In the genomic region with DNA sequence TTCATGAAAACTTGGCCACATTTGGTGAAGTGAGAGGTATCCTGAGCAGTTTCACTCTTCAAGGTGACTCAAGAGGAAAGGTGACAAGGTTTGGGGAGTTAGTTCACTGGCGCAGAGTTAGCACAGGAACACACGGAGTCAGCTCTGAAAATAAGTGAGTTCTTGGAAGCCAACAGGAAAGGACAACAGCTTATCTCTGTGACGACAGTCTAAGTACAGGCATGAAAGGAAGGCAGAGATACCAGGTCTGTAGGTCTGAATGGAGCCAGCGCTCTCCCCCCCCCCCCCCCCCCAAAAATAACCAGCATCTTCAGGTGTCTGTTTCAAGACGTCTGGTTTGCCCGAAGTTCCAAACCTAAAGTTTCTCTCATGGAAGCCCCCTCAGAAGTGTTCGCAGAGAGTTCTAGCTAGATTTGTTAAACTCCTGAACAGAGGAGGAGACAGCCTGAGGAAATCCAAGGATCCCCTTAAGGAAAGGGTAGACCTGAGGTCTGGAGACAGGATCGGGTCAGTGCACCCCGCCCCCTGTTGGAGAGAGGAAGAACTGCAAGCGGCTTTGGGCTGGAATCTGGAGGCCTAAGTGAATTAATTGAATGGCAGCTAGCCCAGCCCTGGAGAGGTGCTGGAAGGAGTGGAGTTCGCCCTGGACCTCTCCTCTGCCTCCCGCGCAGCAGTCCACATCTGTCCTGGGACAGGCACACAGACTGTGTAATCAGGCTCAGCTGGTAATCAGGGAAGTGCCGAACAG, we compare ENCODE assay signal across 9 mouse cellular contexts. TPM values are rescaled to one million over a fixed set of nuclear protein-coding genes. Genes with fewer than 3 reads are reported as not detected.
DNase-seq lines count a peak whose midpoint lies in the region; ATAC-seq and TF ChIP-seq lines count a peak whose summit lies in the region.
"Had no signal": no experiment of that assay in that cellular context is flagged by ENCODE, and none has a peak within 500 bp of the region (broad histone marks: within the 10 kb centered on the region; RNA-seq: fewer than 3 reads in every experiment).

No protein-coding gene starts in this region.

- peak overlapping the region; percentile 48; the same call in 1 of the 2 replicates for H3K27ac ChIP-seq in embryonic facial prominence, embryonic 10.5 days (replicated peaks)
- H3K27ac ChIP-seq in heart, adult 2 months, result no peak overlapping the region
- no peak overlapping the region for H3K27ac ChIP-seq in kidney, adult 2 months (ENCODE audit: insufficient read depth, low read depth, low read length)
- no peak overlapping the region for H3K27ac ChIP-seq in limb, embryonic 14.5 days (replicated peaks; ENCODE audit: low read depth, low read length)
- H3K27ac ChIP-seq in midbrain, postnatal 0 days (ENCODE audit: low read depth, low read length), result no peak overlapping the region

- no peaks in the 10 kb centered on the region for H3K36me3 ChIP-seq in embryonic facial prominence, embryonic 10.5 days (replicated peaks)
- H3K36me3 ChIP-seq in heart, adult 2 months (ENCODE audit: control insufficient read depth, insufficient read depth, low read length), result no peaks in the 10 kb centered on the region
- H3K36me3 ChIP-seq in kidney, adult 2 months (ENCODE audit: control insufficient read depth, insufficient read depth, low read length), result no peaks in the 10 kb centered on the region
- H3K36me3 ChIP-seq in limb, embryonic 14.5 days (ENCODE audit: control insufficient read depth, insufficient read depth, low read length), result no peaks in the 10 kb centered on the region
- no peaks in the 10 kb centered on the region for H3K36me3 ChIP-seq in midbrain, postnatal 0 days (ENCODE audit: insufficient read depth, low read length)

- H3K4me3 ChIP-seq in embryonic facial prominence, embryonic 10.5 days, result 0 out of 2 replicates have a peak overlapping the region, but pooled peaks have one; percentile 23
- no peak overlapping the region for H3K4me3 ChIP-seq in heart, adult 2 months
- no peak overlapping the region for H3K4me3 ChIP-seq in kidney, adult 2 months (ENCODE audit: insufficient read depth, low read depth, low read length)
- no peak overlapping the region for H3K4me3 ChIP-seq in limb, embryonic 14.5 days (replicated peaks; ENCODE audit: low read length)
- no peak overlapping the region for H3K4me3 ChIP-seq in midbrain, postnatal 0 days (ENCODE audit: low read depth, low read length)
- H3K4me3 ChIP-seq: erythroblast, embryonic 14.5 days had no signal

- H3K4me2 ChIP-seq in limb, embryonic 14.5 days (replicated peaks; ENCODE audit: low read depth, low read length, severe bottlenecking), result no peak overlapping the region
- no peak overlapping the region for H3K4me2 ChIP-seq in midbrain, postnatal 0 days (ENCODE audit: low read depth, low read length, poor library complexity, severe bottlenecking)

- DNase-seq in B cell, adult 2 months, result peak; percentile 26 to 28
- peak; percentile 80 for DNase-seq in adrenal gland, postnatal 10 days
- peak; percentile 81 for DNase-seq in embryonic facial prominence, embryonic 10.5 days (ENCODE audit: low spot score)
- peak; percentile 65 to 71 for DNase-seq in heart, adult 2 months
- DNase-seq in kidney, adult 2 months, result peak; percentile 81
- peak; percentile 77 for DNase-seq in limb, embryonic 14.5 days (ENCODE audit: low spot score)
- DNase-seq in midbrain, postnatal 0 days (ENCODE audit: low spot score), result peak; percentile 78
- peak; percentile 79 for DNase-seq in testis, postnatal 14 days (ENCODE audit: low spot score)

- H3K9ac ChIP-seq in heart, adult 2 months (ENCODE audit: low read depth, low read length), result no peak overlapping the region
- H3K9ac ChIP-seq in limb, embryonic 14.5 days (ENCODE audit: low read depth, low read length, severe bottlenecking), result no peak overlapping the region
- H3K9ac ChIP-seq in midbrain, postnatal 0 days (replicated peaks; ENCODE audit: low read length, poor library complexity, severe bottlenecking), result no peak overlapping the region

- TF ChIP-seq POLR2A in heart, adult 2 months (IDR thresholded peaks at IDR 0.05; ENCODE audit: insufficient read depth, low read depth, low read length), result no peak
- TF ChIP-seq POLR2A in kidney, adult 2 months (IDR thresholded peaks at IDR 0.05; ENCODE audit: low read depth, low read length), result no peak
- no peak for TF ChIP-seq POLR2A in limb, embryonic 14.5 days (IDR thresholded peaks at IDR 0.05; ENCODE audit: borderline replicate concordance, extremely low read depth, insufficient read depth, insufficient read length)

- intact Hi-C loops in heart, adult 2 months (cut with DNase I), result loop anchor here (5.0 kb wide), 1 partner anchor 165 kb away; no protein-coding TSS in a partner anchor

- ATAC-seq in limb, embryonic 14.5 days (ENCODE audit: low FRiP score, low read depth), result peak; percentile 44; the same call in 1 of the 2 replicates
- ATAC-seq in midbrain, postnatal 0 days (ENCODE audit: low FRiP score), result no peak

- no peaks in the 10 kb centered on the region; the same call in 1 of the 2 replicates for H3K27me3 ChIP-seq in embryonic facial prominence, embryonic 10.5 days (replicated peaks; ENCODE audit: low read depth, poor library complexity, severe bottlenecking)
- no peaks in the 10 kb centered on the region for H3K27me3 ChIP-seq in heart, adult 2 months (ENCODE audit: control insufficient read depth, insufficient read depth, low read length)
- no peaks in the 10 kb centered on the region for H3K27me3 ChIP-seq in kidney, adult 2 months (replicated peaks; ENCODE audit: control insufficient read depth, insufficient read depth, low read length)
- no peaks in the 10 kb centered on the region for H3K27me3 ChIP-seq in limb, embryonic 14.5 days (ENCODE audit: control insufficient read depth, insufficient read depth, low read length)
- no peaks in the 10 kb centered on the region for H3K27me3 ChIP-seq in midbrain, postnatal 0 days (ENCODE audit: insufficient read depth, low read length)

- no peaks in the 10 kb centered on the region for H3K79me2 ChIP-seq in heart, adult 2 months (replicated peaks; ENCODE audit: control insufficient read depth, insufficient read depth, low read length)

- WGBS in embryonic facial prominence, embryonic 10.5 days, result 37% methylated on average over 14 of the region's 14 CpGs
- WGBS in heart, adult 2 months, result 19% methylated on average over 14 of the region's 14 CpGs
- WGBS in kidney, adult 2 months, result 51% methylated on average over 14 of the region's 14 CpGs
- WGBS in limb, embryonic 14.5 days, result 37% methylated on average over 14 of the region's 14 CpGs
- 45% methylated on average over 14 of the region's 14 CpGs for WGBS in midbrain, postnatal 0 days

- TF ChIP-seq EP300 in heart, adult 2 months (IDR thresholded peaks at IDR 0.05; ENCODE audit: insufficient read depth, low read depth, low read length), result 0 out of 2 replicates have a peak, but pooled peaks have one; percentile 5

- TF ChIP-seq CTCF in heart, adult 2 months (IDR thresholded peaks at IDR 0.05), result peak; percentile 94
- TF ChIP-seq CTCF in kidney, adult 2 months (conservative IDR thresholded peaks at IDR 0.05; ENCODE audit: insufficient read depth, insufficient read length, low read depth, low read length), result peak; percentile 70
- peak; percentile 74 for TF ChIP-seq CTCF in midbrain, postnatal 0 days (IDR thresholded peaks at IDR 0.05)

- peaks cover 19% of the 10 kb centered on the region for H3K4me1 ChIP-seq in embryonic facial prominence, embryonic 10.5 days
- H3K4me1 ChIP-seq in heart, adult 2 months (ENCODE audit: control insufficient read depth, insufficient read depth, low read length), result peaks cover 1% of the 10 kb centered on the region; the same call in 1 of the 2 replicates
- H3K4me1 ChIP-seq in kidney, adult 2 months (ENCODE audit: control insufficient read depth, insufficient read depth, low read length), result no peaks in the 10 kb centered on the region
- no peaks in the 10 kb centered on the region for H3K4me1 ChIP-seq in limb, embryonic 14.5 days (ENCODE audit: control insufficient read depth, insufficient read depth, low read length)
- no peaks in the 10 kb centered on the region for H3K4me1 ChIP-seq in midbrain, postnatal 0 days (ENCODE audit: insufficient read depth, low read length)

- no peaks in the 10 kb centered on the region for H3K9me3 ChIP-seq in embryonic facial prominence, embryonic 10.5 days
- H3K9me3 ChIP-seq in limb, embryonic 14.5 days (ENCODE audit: control insufficient read depth, low read length), result no peaks in the 10 kb centered on the region
- H3K9me3 ChIP-seq in midbrain, postnatal 0 days (ENCODE audit: low read length), result no peaks in the 10 kb centered on the region

RNA-seq across cellular contexts. Expression of a gene that starts 24.1 kb away (rescaled TPM):
- 10 to 100 TPM in 1 of 2 experiments, 1 to 10 TPM in 1; 6.8 to 49.9 TPM for total RNA-seq in adrenal gland, postnatal 10 days (2021)
- polyA plus RNA-seq in embryonic facial prominence, embryonic 10.5 days (2016; fragmentation: Nextera tagmentation; extraction: Ambion mirVana), result 0.10 and 0.16 TPM in 2 replicates
- total RNA-seq in heart, adult 2 months (2021), result 100 to 1,000 TPM; 833 to 848 TPM
- 361 and 854 TPM in 2 replicates for polyA plus RNA-seq in heart, adult 2 months (2012; rRNA removed)
- 0.38 and 2.1 TPM in 2 replicates for polyA plus RNA-seq in kidney, adult 2 months (2012; rRNA removed)
- polyA plus RNA-seq in limb, embryonic 14.5 days (2012; rRNA removed), result 62.6 and 91.2 TPM in 2 replicates
- polyA plus RNA-seq in limb, embryonic 14.5 days (2014; fragmentation: Nextera tagmentation; extraction: Ambion mirVana), result 40.4 and 59.5 TPM in 2 replicates
- 0.93 and 4.5 TPM in 2 replicates for total RNA-seq in midbrain, postnatal 0 days (2014; rRNA removed)
- 0.61 and 0.84 TPM in 2 replicates for polyA plus RNA-seq in midbrain, postnatal 0 days (2015; fragmentation: Nextera tagmentation; extraction: Ambion mirVana)
- polyA plus RNA-seq: erythroblast, embryonic 14.5 days had no signal

RNA-seq across cellular contexts. Expression of a gene that starts 52.2 kb away (rescaled TPM):
- total RNA-seq in adrenal gland, postnatal 10 days (2021), result under 1 TPM in 1 of 2 experiments, not detected in 1; 0.09 TPM
- polyA plus RNA-seq in embryonic facial prominence, embryonic 10.5 days (2016; fragmentation: Nextera tagmentation; extraction: Ambion mirVana), result 16.1 and 22.3 TPM in 2 replicates
- total RNA-seq in heart, adult 2 months (2021), result not detected
- not detected in 2 replicates for polyA plus RNA-seq in heart, adult 2 months (2012; rRNA removed)
- polyA plus RNA-seq in kidney, adult 2 months (2012; rRNA removed), result not detected in 2 replicates
- 0.03 and 0.08 TPM in 2 replicates for polyA plus RNA-seq in limb, embryonic 14.5 days (2012; rRNA removed)
- not detected in 2 replicates for polyA plus RNA-seq in limb, embryonic 14.5 days (2014; fragmentation: Nextera tagmentation; extraction: Ambion mirVana)
- 18.8 and 21.2 TPM in 2 replicates for total RNA-seq in midbrain, postnatal 0 days (2014; rRNA removed)
- polyA plus RNA-seq in midbrain, postnatal 0 days (2015; fragmentation: Nextera tagmentation; extraction: Ambion mirVana), result 12.8 and 16.0 TPM in 2 replicates
- polyA plus RNA-seq: erythroblast, embryonic 14.5 days had no signal

Comparison
In these comparisons a context has a peak if more than half of its experiments do, and no peak if none do; other contexts are left out.
1. DNase-seq: peak in every context shown above with its lines; median percentile 81 in embryonic facial prominence, embryonic 10.5 days; 81 in kidney, adult 2 months; 80 in adrenal gland, postnatal 10 days; 79 in testis, postnatal 14 days; 78 in midbrain, postnatal 0 days; 77 in limb, embryonic 14.5 days; 68 in heart, adult 2 months; 27 in B cell, adult 2 months.
2. RNA of a gene that starts 24.1 kb away (polyA plus RNA-seq): 361 to 854 TPM in heart, adult 2 months and 40.4 to 91.2 TPM in limb, embryonic 14.5 days; 0.38 to 2.1 TPM in kidney, adult 2 months, 0.61 to 0.84 TPM in midbrain, postnatal 0 days and 0.10 to 0.16 TPM in embryonic facial prominence, embryonic 10.5 days; every median in the first group is over 10 times any median in the second.
3. RNA of a gene that starts 52.2 kb away (polyA plus RNA-seq): 16.1 to 22.3 TPM in embryonic facial prominence, embryonic 10.5 days and 12.8 to 16.0 TPM in midbrain, postnatal 0 days; 0.03 to 0.08 TPM in limb, embryonic 14.5 days, not detected in heart, adult 2 months and not detected in kidney, adult 2 months; every median in the first group is over 10 times any median in the second.
4. Peak in every context shown above with its lines, with median percentiles within 50 percentile points of each other: CTCF ChIP-seq.